Mouse (Mus musculus): ENCODE data around the gene Metap1d.

The Metap1d gene

GRCm38 (mm10) chr2:71545401-71545881, 92.4 kb downstream of the Metap1d start:
- DNase-seq (ENCODE audit: low spot score), result no peak

- DNase-seq (ENCODE audit: low spot score), result peak; percentile 59
These were observed 93.0 kb downstream of the Metap1d start for GRCm38 (mm10) chr2:71545882-71546639.

GRCm38 (mm10) chr2:71546640-71547071, 93.6 kb downstream of the Metap1d start, which contains the start of gene Dlx2:
Gene Dlx2, minus strand, starts transcription at chr2:71546754.
- DNase-seq (ENCODE audit: low spot score), result peak; percentile 73

- DNase-seq (ENCODE audit: low spot score), result peak; percentile 88
These were observed 94.8 kb downstream of the Metap1d start for GRCm38 (mm10) chr2:71547829-71548228.

GRCm38 (mm10) chr2:71550330-71550729, 97.3 kb downstream of the Metap1d start:
- DNase-seq (ENCODE audit: low spot score), result no peak

GRCm38 (mm10) chr2:71551704-71552103, 98.6 kb downstream of the Metap1d start:
- no peak for DNase-seq (ENCODE audit: low spot score)

- DNase-seq (ENCODE audit: low spot score), result no peak
These were observed 103.0 kb downstream of the Metap1d start for GRCm38 (mm10) chr2:71556071-71556470.

GRCm38 (mm10) chr2:71566466-71566865, 113.4 kb downstream of the Metap1d start:
- no peak for DNase-seq (ENCODE audit: low spot score)

- DNase-seq (ENCODE audit: low spot score), result no peak
These were observed 120.7 kb downstream of the Metap1d start for GRCm38 (mm10) chr2:71573736-71574135.

All from MN1 (cell line).